Mouse (Mus musculus) hematopoietic multipotent progenitor cell, adult 10-12 weeks (in vitro differentiated cells): Measurements from ENCODE around the gene Tsga13. TPM values are rescaled to one million over a fixed set of nuclear protein-coding genes. Genes with fewer than 3 reads are reported as not detected.

ENCODE experiments used
- polyA plus RNA-seq: library from polyadenylated mRNA; stranded (reverse); fragments of >175 nt; gene quantifications from 2 replicates; pipeline ENCODE4 v1.2.3, GENCODE M21; 2012; ENCODE audit warnings: low replicate concordance

Gene Tsga13
- polyA plus RNA-seq, result not detected in 2 replicates

GRCm38 (mm10) chr6:30915473-30915872, at the start of gene Tsga13:
Gene Tsga13, minus strand, starts transcription at chr6:30915573.

GRCm38 (mm10) chr6:30958736-30959540, 43.6 kb upstream of the Tsga13 start, which contains the start of gene Klf14:
Gene Klf14, minus strand, starts transcription at chr6:30959078.

GRCm38 (mm10) chr6:30896195-30896985, 19.0 kb downstream of the Tsga13 start, which contains the start of gene Copg2:
Gene Copg2, minus strand, starts transcription at chr6:30896794.

Other genes with a start within 250 kb of the Tsga13 start
- 21.1 and 33.9 TPM in 2 replicates for gene Cep41, start 221.8 kb downstream of the Tsga13 start, polyA plus RNA-seq
- gene Mest, start 192.0 kb downstream of the Tsga13 start, polyA plus RNA-seq, result 2.3 and 4.2 TPM in 2 replicates
- 1.7 and 9.2 TPM in 2 replicates for gene Copg2, start 18.8 kb downstream of the Tsga13 start, polyA plus RNA-seq
- gene Klf14, start 43.5 kb upstream of the Tsga13 start, polyA plus RNA-seq, result not detected in 2 replicates